Mouse (Mus musculus) stomach, postnatal 0 days (tissue): Measurements from ENCODE around the gene Dcbld1. TPM values are rescaled to one million over a fixed set of nuclear protein-coding genes. Genes with fewer than 3 reads are reported as not detected.
"Not testable (repeated sequence)": the region's sequence is repeated elsewhere in the genome, so short reads cannot be mapped to it uniquely, and the experiment has no call there.

Source experiments
- ATAC-seq: fragments of 200-750 bp; cut with Nextera tagmentation; 2 replicates; pipeline ENCODE4 v1.8.0; 2017; ENCODE audit not compliant: low FRiP score, low TSS enrichment
- DNase-seq: peaks from one replicate; pipeline ENCODE4 v3.0.0-alpha.2; 2016; ENCODE audit warnings: low spot score
- H3K27ac ChIP-seq: fragments of 300-500 bp; sonication (generic); replicated peaks from 2 replicates; pipeline ENCODE4 v1.5.1; 2014; ENCODE audit warnings: mild to moderate bottlenecking, control low read depth
- H3K27me3 ChIP-seq: fragments of 300-500 bp; sonication (generic); 2 replicates; pipeline ENCODE4 v1.6.1; 2014; ENCODE audit warnings: low read length; ENCODE audit not compliant: control insufficient read depth, insufficient read depth
- H3K36me3 ChIP-seq: fragments of 300-500 bp; sonication (generic); 2 replicates; pipeline ENCODE4 v1.6.1; 2014; ENCODE audit warnings: low read length, mixed read lengths; ENCODE audit not compliant: control insufficient read depth, insufficient read depth
- H3K4me1 ChIP-seq: fragments of 300-500 bp; sonication (generic); replicated peaks from 2 replicates; pipeline ENCODE4 v1.6.1; 2014; ENCODE audit warnings: antibody characterized with exemption; ENCODE audit not compliant: control insufficient read depth, insufficient read depth
- H3K4me2 ChIP-seq: fragments of 300-500 bp; sonication (generic); replicated peaks from 2 replicates; pipeline ENCODE4 v1.6.1; 2014; ENCODE audit warnings: low read depth, mild to moderate bottlenecking, control low read depth, moderate library complexity
- H3K4me3 ChIP-seq: fragments of 300-500 bp; sonication (generic); 2 replicates; pipeline ENCODE4 v1.5.1; 2014; ENCODE audit warnings: low read depth, low read length, control low read depth
- H3K9ac ChIP-seq: fragments of 300-500 bp; sonication (generic); 2 replicates; pipeline ENCODE4 v1.6.1; 2014; ENCODE audit warnings: mild to moderate bottlenecking, low read length, control low read depth, mixed read lengths
- H3K9me3 ChIP-seq: fragments of 300-500 bp; sonication (generic); 2 replicates; pipeline ENCODE4 v1.6.1; 2016; ENCODE audit warnings: low read length; ENCODE audit not compliant: control insufficient read depth
- CTCF ChIP-seq: IDR thresholded peaks from 2 replicates; pipeline ENCODE4 v1.5.1; 2016; ENCODE audit warnings: antibody characterized with exemption, low read depth, mild to moderate bottlenecking, moderate library complexity
- EP300 ChIP-seq: optimal IDR thresholded peaks from 2 replicates; pipeline ENCODE3; 2016; ENCODE audit warnings: antibody characterized with exemption
- WGBS: fragments of 180-500 bp; shearing (Covaris S2); extraction: QIAGEN DNeasy Blood & Tissue Kit; methylation state at CpG from one replicate; pipeline ENCODE4 v1.1.7; 2014; 5-methylcytosine and 5-hydroxymethylcytosine counted together
- polyA plus RNA-seq: library from polyadenylated mRNA; unstranded; fragments of >200 nt; fragmentation: Nextera tagmentation; extraction: Ambion mirVana; gene quantifications from 2 replicates; pipeline ENCODE4 v1.2.1, GENCODE M21; 2015

The Dcbld1 gene
- polyA plus RNA-seq, 1 experiment from 2014 or later: 16.6 TPM

- TF ChIP-seq EP300 (no peak), CTCF (peak; percentile 81)
- Histone ChIP-seq H3K4me2 (no peak overlapping the region), H3K9me3 (no peaks in the 10 kb centered on the region), H3K27ac (no peak overlapping the region), H3K27me3 (no peaks in the 10 kb centered on the region), H3K9ac (no peak overlapping the region), H3K36me3 (no peaks in the 10 kb centered on the region; the same call in 1 of the 2 replicates), H3K4me3 (no peak overlapping the region), H3K4me1 (no peaks in the 10 kb centered on the region)
- DNase-seq: no peak
- 7% methylated on average over 1 of the region's 1 CpGs for WGBS
- no peak for ATAC-seq
These were observed 97.6 kb downstream of the Dcbld1 start for GRCm38 (mm10) chr10:52331007-52331406.

DNA sequence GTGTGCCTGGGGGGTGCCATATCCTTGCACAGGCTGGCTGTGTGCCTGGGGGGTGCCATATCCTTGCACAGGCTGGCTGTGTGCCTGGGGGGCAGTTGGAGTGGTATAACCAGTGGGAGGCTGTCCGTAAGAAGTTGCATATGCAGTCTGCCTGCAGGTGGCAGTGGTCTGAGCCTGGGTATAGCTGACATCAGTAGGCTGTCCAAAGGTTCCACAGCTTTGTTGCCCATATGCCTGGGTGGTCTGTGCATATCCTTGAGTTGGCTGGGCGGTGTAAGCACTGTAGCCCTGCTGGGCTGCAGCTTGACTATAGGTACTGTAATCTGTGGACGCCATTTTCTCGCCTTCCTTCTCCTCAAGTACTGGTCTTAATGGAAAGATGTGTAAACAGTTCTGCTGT, 109.9 kb downstream of the Dcbld1 start:
- not testable (repeated sequence) for DNase-seq, ATAC-seq, H3K9me3 ChIP-seq, H3K27me3 ChIP-seq, H3K4me3 ChIP-seq, H3K36me3 ChIP-seq, H3K4me2 ChIP-seq, H3K9ac ChIP-seq, H3K27ac ChIP-seq, H3K4me1 ChIP-seq
- peak; percentile 41 for TF ChIP-seq CTCF
- 91% methylated on average over 4 of the region's 4 CpGs for WGBS

DNA sequence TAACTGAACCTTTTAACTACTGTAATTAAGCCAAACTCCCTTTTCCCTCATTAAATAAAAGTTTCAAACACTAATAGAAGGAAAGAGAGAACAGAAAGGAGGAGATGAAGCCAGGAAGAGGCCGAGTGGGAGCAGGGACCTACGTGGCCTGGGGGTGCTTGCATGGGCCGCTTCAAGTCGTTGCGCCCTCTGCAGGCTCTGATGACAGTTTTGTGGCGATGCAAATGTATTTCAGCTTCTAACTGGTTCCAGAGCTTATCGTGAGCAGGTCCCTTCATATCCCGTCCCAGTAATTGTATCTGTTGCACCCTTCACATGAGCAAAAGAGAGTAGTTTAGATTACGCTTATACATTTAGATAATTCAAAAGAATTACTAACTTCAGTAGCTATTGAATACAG, 119.8 kb downstream of the Dcbld1 start:
- peaks cover 11% of the 10 kb centered on the region; the same call in 1 of the 2 replicates for H3K36me3 ChIP-seq
- 83% methylated on average over 9 of the region's 9 CpGs for WGBS

GRCm38 (mm10) chr10:52358467-52358866, 125.0 kb downstream of the Dcbld1 start, which contains the start of gene Gm26741:
Gm26741 (plus strand) TSS chr10:52358767.
- ATAC-seq (no peak), DNase-seq (no peak)
- WGBS: 69% methylated on average over 2 of the region's 2 CpGs

More for the DNA sequence above, 119.8 kb downstream of the Dcbld1 start:
- no peaks in the 10 kb centered on the region for H3K27me3 ChIP-seq
- no peak overlapping the region for H3K27ac ChIP-seq
- TF ChIP-seq CTCF: peak; percentile 41
- no peak for TF ChIP-seq EP300
- ATAC-seq (no peak), DNase-seq (peak; percentile 19)
- no peak overlapping the region for H3K4me3 ChIP-seq
- H3K4me1 ChIP-seq: no peaks in the 10 kb centered on the region
- no peaks in the 10 kb centered on the region for H3K9me3 ChIP-seq
- H3K9ac ChIP-seq: no peak overlapping the region
- no peak overlapping the region for H3K4me2 ChIP-seq

GRCm38 (mm10) chr10:52360241-52360735, 126.9 kb downstream of the Dcbld1 start:
- no peak for ATAC-seq
- H3K4me2 ChIP-seq: no peak overlapping the region

More at GRCm38 (mm10) chr10:52358467-52358866, 125.0 kb downstream of the Dcbld1 start, which contains the start of gene Gm26741:
- Histone ChIP-seq H3K9ac (no peak within 1 kb of the TSS), H3K9me3 (no peaks in the 10 kb centered on the region), H3K27ac (no peak within 1 kb of the TSS), H3K4me2 (no peak within 1 kb of the TSS), H3K4me1 (no peaks in the 10 kb centered on the region), H3K36me3 (no peaks in the 10 kb centered on the region), H3K27me3 (no peaks in the 10 kb centered on the region), H3K4me3 (no peak within 1 kb of the TSS)
- TF ChIP-seq CTCF (no peak), EP300 (no peak)

DNA sequence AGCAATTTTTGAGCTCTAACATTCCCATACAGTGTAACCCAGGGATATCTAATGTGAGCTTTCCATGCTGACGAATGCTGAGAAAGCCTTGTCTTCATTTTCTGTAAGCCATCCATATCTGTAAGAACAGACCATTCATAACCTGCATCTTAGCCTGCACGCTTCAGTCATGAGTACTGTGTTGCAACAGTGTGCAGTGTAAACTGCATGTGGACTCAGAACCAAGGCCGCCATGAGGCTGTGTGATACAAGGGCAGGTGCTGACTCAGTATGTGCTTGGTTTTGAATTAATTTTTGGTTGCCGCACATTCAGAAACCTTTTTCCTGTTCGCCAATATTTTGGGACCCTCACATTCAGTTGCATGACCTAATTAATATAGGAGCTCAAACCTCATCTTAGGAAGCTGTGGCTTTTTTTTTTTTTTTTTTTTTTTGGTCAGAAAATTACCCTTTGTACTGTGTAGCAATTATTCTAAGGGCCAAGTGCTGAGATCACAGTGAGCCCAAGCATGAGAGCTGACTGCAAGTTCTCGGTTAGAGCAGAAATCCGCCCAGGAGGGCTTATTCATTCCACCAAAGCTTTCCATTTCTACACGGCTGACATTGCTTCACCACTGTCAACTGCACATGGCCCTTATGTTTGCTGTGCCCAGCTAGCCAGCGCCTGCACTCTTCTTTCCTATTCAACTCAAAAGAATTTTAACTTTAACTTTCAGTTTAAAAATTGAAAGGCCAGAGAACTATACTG, 127.6 kb downstream of the Dcbld1 start:
- Histone ChIP-seq H3K4me1 (no peaks in the 10 kb centered on the region), H3K4me2 (no peak overlapping the region), H3K27me3 (no peaks in the 10 kb centered on the region), H3K9ac (no peak overlapping the region), H3K4me3 (no peak overlapping the region), H3K9me3 (no peaks in the 10 kb centered on the region), H3K27ac (no peak overlapping the region), H3K36me3 (no peaks in the 10 kb centered on the region)
- 88% methylated on average over 9 of the region's 9 CpGs for WGBS
- ATAC-seq (no peak), DNase-seq (no peak)
- TF ChIP-seq EP300: no peak
- TF ChIP-seq CTCF: no peak

More at GRCm38 (mm10) chr10:52360241-52360735, 126.9 kb downstream of the Dcbld1 start:
- no peak for TF ChIP-seq EP300
- no peak for TF ChIP-seq CTCF
- WGBS: 97% methylated on average over 4 of the region's 4 CpGs
- H3K36me3 ChIP-seq: no peaks in the 10 kb centered on the region
- H3K4me3 ChIP-seq: no peak overlapping the region
- H3K9me3 ChIP-seq: no peaks in the 10 kb centered on the region
- H3K4me1 ChIP-seq: no peaks in the 10 kb centered on the region
- no peak overlapping the region for H3K27ac ChIP-seq
- DNase-seq: no peak
- H3K9ac ChIP-seq: no peak overlapping the region
- H3K27me3 ChIP-seq: no peaks in the 10 kb centered on the region
